Mouse (Mus musculus): ENCODE measurements around the gene Adgrg2.

DNA sequence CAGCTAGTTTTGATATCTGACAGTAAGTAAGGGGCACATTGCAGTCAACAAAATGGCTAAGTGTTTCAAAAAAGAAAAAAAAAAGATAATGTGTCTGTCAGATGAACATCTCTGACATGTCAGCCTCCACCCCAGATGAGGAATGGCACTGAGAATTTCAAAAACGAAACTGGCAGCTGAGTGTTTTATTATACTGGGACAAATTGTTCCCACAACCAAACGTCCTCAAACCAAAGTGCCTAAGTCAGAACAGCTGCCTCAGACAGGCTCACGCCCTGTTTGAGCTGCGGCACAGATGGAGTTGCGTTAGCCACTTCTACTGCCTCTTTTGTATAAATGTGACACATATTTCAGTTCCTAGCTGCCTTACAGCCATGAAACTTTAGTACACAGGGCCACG, 104.4 kb downstream of the Adgrg2 start:
- no peak for TF ChIP-seq HCFC1 (IDR thresholded peaks at IDR 0.05; ENCODE audit: borderline replicate concordance, insufficient read depth, low read length)
- TF ChIP-seq CHD2 (IDR thresholded peaks at IDR 0.05; ENCODE audit: low read depth, low read length) = no peak

Measured in ES-E14 (cell line).